Mouse (Mus musculus) midbrain, embryonic 12.5 days (tissue): Measurements from ENCODE around the gene Hoxb6. TPM values are rescaled to one million over a fixed set of nuclear protein-coding genes. Genes with fewer than 3 reads are reported as not detected.

ENCODE experiments used
- ATAC-seq: fragments of 200-750 bp; cut with Nextera tagmentation; 2 replicates; pipeline ENCODE4 v1.8.0; 2017; ENCODE audit warnings: low read depth, moderate TSS enrichment, moderate library complexity; ENCODE audit not compliant: low FRiP score
- H3K27ac ChIP-seq: fragments of 300-500 bp; sonication (generic); replicated peaks from 2 replicates; pipeline ENCODE4 v1.5.1; 2016; ENCODE audit warnings: mild to moderate bottlenecking
- H3K27me3 ChIP-seq: fragments of 300-500 bp; sonication (generic); 2 replicates; pipeline ENCODE4 v1.6.1; 2016; ENCODE audit warnings: mild to moderate bottlenecking
- H3K36me3 ChIP-seq: fragments of 300-500 bp; sonication (generic); 2 replicates; pipeline ENCODE4 v1.6.1; 2016
- H3K4me1 ChIP-seq: fragments of 300-500 bp; sonication (generic); 2 replicates; pipeline ENCODE4 v1.6.1; 2016
- H3K4me2 ChIP-seq: fragments of 300-500 bp; sonication (generic); replicated peaks from 2 replicates; pipeline ENCODE4 v1.6.1; 2016; ENCODE audit warnings: mild to moderate bottlenecking, moderate library complexity
- H3K4me3 ChIP-seq: fragments of 300-500 bp; sonication (generic); 2 replicates; pipeline ENCODE4 v1.5.1; 2016; ENCODE audit warnings: mild to moderate bottlenecking
- H3K9ac ChIP-seq: fragments of 300-500 bp; sonication (generic); replicated peaks from 2 replicates; pipeline ENCODE4 v1.6.1; 2016; ENCODE audit warnings: mild to moderate bottlenecking, moderate library complexity
- H3K9me3 ChIP-seq: fragments of 300-500 bp; sonication (generic); 2 replicates; pipeline ENCODE4 v1.6.1; 2016; ENCODE audit warnings: mild to moderate bottlenecking
- WGBS: fragments of 180-500 bp; shearing (Covaris S2); methylation state at CpG from one replicate; pipeline ENCODE4 v1.1.7; 2016; 5-methylcytosine and 5-hydroxymethylcytosine counted together
- polyA plus RNA-seq: library from polyadenylated mRNA; unstranded; fragments of >200 nt; fragmentation: Nextera tagmentation; extraction: Ambion mirVana; gene quantifications from 2 replicates; pipeline ENCODE4 v1.2.1, GENCODE M21; 2016

Hoxb6 gene
- polyA plus RNA-seq, 1 experiment from 2014 or later = not detected

DNA sequence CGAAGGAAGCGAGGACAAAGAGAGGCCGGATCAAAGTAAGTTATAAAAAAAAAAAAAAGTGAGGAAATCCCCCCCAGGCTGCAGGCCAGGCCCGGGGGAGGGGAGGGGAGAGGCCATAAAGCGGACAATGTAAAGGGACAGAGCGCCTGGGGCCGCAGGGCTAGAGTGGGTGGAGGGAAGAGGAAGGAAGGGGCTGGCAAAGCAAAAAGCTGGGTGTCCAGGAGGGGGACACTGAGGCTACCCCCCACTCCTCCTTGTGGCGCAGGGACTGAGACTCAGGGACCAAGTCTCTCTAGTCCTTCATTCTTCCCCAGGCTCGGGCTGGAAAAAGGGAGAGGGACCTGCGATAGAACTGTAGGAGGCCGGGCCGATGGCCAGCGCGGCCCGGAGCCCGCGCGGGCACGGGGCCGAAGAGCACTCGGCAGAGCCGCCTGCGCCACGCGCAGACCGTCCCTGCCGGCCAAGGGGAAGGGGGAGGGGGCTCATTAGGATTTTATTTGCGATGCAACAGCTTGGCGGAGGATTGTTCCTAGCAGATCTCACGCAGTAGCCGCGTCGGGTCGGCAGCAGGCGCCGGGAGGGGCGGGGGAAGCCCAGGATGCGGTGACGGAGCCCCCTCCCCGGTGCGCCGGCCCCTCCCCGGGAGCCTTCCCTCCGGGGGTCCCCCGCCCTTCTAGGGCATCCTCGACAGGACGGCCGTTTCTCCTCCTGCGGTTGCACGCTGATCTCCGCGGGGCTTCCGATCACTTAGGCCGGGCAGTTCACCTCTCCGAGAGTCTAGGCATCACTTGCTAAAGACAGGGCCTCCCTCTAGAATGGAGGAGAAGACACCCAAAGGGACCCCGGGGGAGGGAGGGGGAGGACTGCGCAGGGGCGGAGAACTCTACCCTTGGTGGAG, 20.0 kb upstream of the Hoxb6 start:
- WGBS = under 1% methylated on average over 51 of the region's 58 CpGs
- H3K9ac ChIP-seq = no peak overlapping the region

DNA sequence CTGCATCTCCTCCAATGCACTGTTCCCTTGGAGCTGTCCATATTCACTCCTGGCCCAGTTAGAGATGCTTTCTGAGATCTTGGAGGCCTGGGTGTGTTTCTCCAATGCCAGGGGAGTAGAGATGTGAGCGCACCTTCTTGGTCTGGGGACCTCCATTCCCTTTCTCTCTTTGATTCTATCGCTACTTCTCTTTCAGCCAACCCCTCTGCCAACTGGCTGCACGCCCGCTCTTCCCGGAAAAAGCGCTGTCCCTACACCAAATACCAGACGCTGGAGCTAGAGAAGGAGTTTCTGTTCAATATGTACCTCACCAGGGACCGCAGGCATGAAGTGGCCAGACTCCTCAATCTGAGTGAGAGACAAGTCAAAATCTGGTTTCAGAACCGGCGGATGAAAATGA, 17.8 kb upstream of the Hoxb6 start:
- no peak overlapping the region for H3K4me2 ChIP-seq
- H3K36me3 ChIP-seq = no peaks in the 10 kb centered on the region
- no peak overlapping the region for H3K9ac ChIP-seq
- H3K4me3 ChIP-seq = no peak overlapping the region
- peaks cover 99% of the 10 kb centered on the region for H3K27me3 ChIP-seq
- H3K9me3 ChIP-seq = no peaks in the 10 kb centered on the region
- H3K27ac ChIP-seq = no peak overlapping the region
- WGBS = 4% methylated on average over 10 of the region's 10 CpGs
- 0 out of 2 replicates have a peak, but pooled peaks cover 7% of the 10 kb centered on the region for H3K4me1 ChIP-seq
- ATAC-seq = no peak

More for the DNA sequence above, 20.0 kb upstream of the Hoxb6 start:
- Histone ChIP-seq H3K4me3 (no peak overlapping the region), H3K27me3 (peaks cover 96% of the 10 kb centered on the region), H3K36me3 (no peaks in the 10 kb centered on the region), H3K27ac (no peak overlapping the region), H3K9me3 (no peaks in the 10 kb centered on the region), H3K4me2 (no peak overlapping the region), H3K4me1 (0 out of 2 replicates have a peak, but pooled peaks cover 7% of the 10 kb centered on the region)
- ATAC-seq = no peak

DNA sequence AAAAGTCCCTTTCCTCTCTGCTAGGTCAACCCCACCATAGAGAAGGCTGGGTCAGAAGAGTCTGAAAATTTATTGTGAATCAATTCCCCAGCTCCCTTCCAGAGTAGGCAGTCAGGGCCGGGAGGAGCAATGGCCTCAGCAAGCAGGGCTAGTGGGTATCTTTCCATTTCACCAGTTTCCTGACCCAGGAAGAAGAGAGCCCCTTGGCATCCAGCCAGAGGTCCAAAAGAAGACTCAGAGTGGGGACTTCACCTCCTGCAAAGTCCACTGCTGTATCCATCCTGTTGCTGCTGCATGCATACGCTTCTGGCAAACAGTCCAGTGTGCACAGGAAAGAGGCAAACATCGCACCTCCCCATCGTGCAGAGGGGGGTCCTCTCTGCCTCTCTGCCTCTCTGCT, 16.4 kb upstream of the Hoxb6 start:
- H3K4me2 ChIP-seq = no peak overlapping the region
- 11% methylated on average over 4 of the region's 4 CpGs for WGBS
- H3K9me3 ChIP-seq = no peaks in the 10 kb centered on the region
- no peak overlapping the region for H3K27ac ChIP-seq
- H3K36me3 ChIP-seq = no peaks in the 10 kb centered on the region
- no peak overlapping the region for H3K4me3 ChIP-seq
- H3K9ac ChIP-seq = no peak overlapping the region
- peaks cover 98% of the 10 kb centered on the region for H3K27me3 ChIP-seq
- no peak for ATAC-seq
- H3K4me1 ChIP-seq = 0 out of 2 replicates have a peak, but pooled peaks cover 7% of the 10 kb centered on the region

DNA sequence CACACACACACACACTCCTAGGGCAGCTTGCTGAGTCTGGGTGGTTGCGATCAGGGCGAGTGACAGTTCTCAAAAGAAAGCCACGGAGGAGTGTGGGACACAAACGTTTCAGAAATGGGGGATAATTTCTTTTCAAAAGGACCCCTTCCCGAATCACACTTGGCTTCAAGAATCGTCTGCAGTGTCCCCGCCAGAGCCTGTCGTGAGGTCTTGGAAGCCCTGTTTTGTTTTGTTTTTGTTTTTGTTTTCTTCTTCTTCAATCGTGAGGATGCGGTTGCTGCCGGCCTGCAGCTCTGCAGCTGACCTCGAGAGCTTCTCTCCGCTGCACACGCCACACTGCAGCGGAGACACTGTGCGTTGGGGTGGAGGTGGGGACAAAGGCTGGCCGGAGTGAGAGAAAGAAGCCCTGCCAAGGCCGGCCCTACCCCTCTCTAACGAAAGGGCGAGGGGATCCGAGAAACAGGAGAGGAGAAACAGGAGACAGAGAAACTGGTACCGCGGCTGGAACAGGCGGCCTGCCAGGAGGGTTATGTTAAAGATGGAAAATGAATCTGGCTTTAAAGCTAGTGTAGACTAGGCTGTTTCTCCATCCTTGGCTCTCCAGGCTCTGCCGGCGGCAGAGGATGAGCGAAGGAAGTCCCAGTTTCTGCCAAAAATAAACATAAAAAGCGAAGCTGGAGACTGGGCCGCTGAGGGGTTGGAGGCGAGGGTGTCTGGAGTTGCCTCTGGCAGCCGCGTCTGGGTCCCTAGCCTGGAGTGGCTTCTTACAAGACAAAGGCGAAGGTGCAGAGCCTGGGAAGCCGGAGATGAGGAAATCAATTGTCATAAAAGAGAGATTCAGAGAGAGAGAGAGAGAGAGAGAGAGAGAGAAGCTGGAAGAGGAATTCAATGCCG, 14.9 kb upstream of the Hoxb6 start:
- no peak overlapping the region for H3K4me2 ChIP-seq
- H3K9ac ChIP-seq = no peak overlapping the region
- peaks cover 97% of the 10 kb centered on the region for H3K27me3 ChIP-seq
- 0 out of 2 replicates have a peak, but pooled peaks cover 2% of the 10 kb centered on the region for H3K4me1 ChIP-seq
- no peak for ATAC-seq
- no peak overlapping the region for H3K27ac ChIP-seq
- H3K4me3 ChIP-seq = no peak overlapping the region
- H3K9me3 ChIP-seq = no peaks in the 10 kb centered on the region
- H3K36me3 ChIP-seq = no peaks in the 10 kb centered on the region
- WGBS = 2% methylated on average over 35 of the region's 35 CpGs

DNA sequence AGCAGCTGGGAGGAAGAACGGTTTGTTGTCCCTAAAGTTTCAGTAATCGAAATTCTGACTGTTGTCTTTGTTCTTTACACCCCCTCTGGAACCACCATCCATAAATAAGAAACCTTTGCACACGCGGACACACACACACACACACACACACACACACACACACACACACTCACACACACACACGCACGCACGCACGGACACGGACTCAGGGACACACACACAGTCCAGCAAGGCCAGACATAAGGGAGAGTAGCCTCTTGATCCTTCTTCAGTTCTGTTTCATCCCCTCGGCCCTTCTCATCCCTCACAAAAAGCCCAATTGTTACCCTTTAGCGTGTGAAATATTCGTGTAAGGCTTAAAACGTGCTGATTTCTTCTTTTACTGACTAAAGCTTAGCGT, 14.0 kb upstream of the Hoxb6 start:
- Histone ChIP-seq H3K9me3 (no peaks in the 10 kb centered on the region), H3K4me3 (no peak overlapping the region), H3K27me3 (peaks cover 97% of the 10 kb centered on the region), H3K36me3 (no peaks in the 10 kb centered on the region), H3K27ac (no peak overlapping the region), H3K9ac (no peak overlapping the region), H3K4me2 (no peak overlapping the region), H3K4me1 (no peaks in the 10 kb centered on the region)
- 13% methylated on average over 14 of the region's 14 CpGs for WGBS
- no peak for ATAC-seq

DNA sequence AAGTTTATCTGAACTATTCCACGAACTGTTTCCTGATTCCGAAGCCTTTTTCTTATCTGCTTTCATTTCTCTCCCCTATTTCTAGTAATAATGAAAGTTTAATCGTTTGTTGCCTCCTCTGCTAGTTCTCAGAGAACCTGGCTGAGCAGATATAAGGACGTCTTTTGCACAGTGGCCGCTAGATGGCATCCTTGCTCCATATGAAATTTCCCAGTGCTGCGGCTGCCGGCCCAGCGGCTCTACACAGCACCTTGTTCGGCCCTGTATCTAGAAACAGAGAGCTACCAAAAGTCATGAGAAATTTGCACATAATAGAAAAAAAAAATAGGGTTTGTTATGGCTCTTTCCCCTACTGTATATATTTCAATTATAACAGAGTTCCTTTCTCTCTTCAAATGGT, 13.5 kb upstream of the Hoxb6 start:
- under 1% methylated on average over 9 of the region's 9 CpGs for WGBS

DNA sequence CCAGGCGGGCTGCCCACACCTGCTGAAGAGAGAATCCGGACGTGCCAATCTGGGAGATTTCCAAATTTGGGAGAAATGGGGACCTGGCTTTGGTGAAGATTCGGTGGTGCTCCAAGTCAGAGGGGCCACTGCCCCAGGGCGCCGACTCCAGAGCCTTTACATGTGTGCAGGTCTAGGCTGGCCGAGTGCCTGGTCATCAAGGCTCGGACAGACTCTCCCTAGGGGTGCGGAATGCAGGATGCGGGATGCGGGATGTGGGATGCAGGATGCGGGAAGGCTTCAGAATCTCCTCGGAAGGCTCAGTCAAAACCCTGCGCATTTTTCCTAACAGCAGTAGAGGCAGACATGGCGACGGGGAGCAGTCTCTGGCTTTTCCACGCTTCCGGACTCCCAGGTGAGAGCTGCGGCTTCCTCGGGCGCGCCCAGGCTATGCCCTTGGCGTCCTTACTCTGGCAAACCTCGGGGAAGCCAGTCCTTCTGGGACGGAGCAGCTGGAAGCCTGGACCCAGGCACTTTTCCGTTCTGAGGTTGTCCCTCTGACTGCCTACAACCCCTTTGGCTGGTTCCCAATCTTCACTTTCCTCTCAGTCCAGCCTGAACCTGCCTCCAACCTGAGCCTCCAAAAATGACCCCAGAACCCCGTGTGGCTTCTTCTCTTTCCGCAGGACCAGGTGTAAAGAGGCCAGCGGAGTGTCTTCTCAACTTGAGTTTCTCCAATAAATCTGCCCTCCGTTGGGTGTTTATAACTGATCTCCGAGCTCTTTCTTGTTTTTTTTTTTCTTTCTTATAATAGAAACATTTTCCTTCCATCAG, 12.6 kb upstream of the Hoxb6 start:
- no peak overlapping the region for H3K9ac ChIP-seq
- 1% methylated on average over 31 of the region's 31 CpGs for WGBS
- ATAC-seq = no peak
- H3K27me3 ChIP-seq = peaks cover 97% of the 10 kb centered on the region
- H3K36me3 ChIP-seq = no peaks in the 10 kb centered on the region
- no peak overlapping the region for H3K27ac ChIP-seq
- H3K4me2 ChIP-seq = no peak overlapping the region
- peaks cover 9% of the 10 kb centered on the region for H3K4me1 ChIP-seq
- no peaks in the 10 kb centered on the region for H3K9me3 ChIP-seq
- H3K4me3 ChIP-seq = no peak overlapping the region

More for the DNA sequence above, 13.5 kb upstream of the Hoxb6 start:
- Histone ChIP-seq H3K9ac (no peak overlapping the region), H3K27me3 (peaks cover 97% of the 10 kb centered on the region), H3K9me3 (no peaks in the 10 kb centered on the region), H3K36me3 (no peaks in the 10 kb centered on the region), H3K27ac (no peak overlapping the region), H3K4me1 (0 out of 2 replicates have a peak, but pooled peaks cover under 1% of the 10 kb centered on the region), H3K4me2 (no peak overlapping the region), H3K4me3 (no peak overlapping the region)
- no peak for ATAC-seq

DNA sequence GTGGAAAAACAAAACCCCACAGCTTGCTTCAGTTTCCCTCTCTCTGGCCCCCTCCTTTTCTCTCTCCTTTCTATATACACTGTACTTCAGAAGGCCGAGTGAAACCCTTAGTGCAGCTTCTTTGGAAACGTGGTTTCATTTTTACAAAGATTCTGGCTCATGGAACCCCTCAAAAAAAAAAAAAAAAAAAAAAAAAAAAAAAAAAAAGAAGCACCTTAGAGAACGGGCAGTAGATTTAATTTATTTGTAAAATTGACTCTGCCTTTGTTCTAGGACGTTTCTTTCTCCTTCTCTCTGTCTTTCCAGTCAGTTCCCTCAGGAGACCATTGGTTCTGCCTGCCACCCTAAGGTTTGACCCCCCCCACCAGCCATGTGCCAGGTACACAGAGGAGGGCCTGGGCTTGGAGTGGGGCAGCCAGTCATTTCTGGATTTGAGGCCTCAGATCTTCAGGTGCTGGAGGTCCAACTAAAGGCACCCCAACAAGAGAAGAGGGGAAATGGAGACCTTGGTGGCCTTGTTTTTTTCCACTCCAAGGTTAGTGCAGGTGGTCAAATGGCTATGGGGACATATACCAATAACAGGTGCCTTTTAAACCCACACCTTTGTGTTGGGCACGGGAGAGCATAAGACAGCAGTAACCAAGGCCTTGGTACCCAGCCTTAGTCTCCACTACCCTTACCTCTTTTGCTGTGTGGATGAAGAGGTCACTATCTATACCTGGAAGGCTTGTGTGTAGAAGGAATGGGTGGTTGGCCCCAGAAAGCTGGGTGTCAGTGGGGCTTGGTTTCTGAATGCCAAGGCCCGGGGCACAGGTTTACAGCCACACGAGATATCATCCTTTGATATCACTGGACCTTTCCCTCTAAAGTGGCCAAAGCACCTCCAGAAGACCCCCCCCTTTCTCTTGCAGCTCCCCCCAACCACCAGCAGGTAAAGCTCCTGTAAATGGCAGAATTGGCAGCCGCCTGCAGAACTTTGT, 11.6 kb upstream of the Hoxb6 start:
- no peak overlapping the region for H3K27ac ChIP-seq
- WGBS = 7% methylated on average over 8 of the region's 8 CpGs
- ATAC-seq = no peak
- no peak overlapping the region for H3K9ac ChIP-seq
- no peak overlapping the region for H3K4me3 ChIP-seq
- H3K9me3 ChIP-seq = no peaks in the 10 kb centered on the region
- peaks cover 97% of the 10 kb centered on the region for H3K27me3 ChIP-seq
- peaks cover 11% of the 10 kb centered on the region for H3K4me1 ChIP-seq
- H3K36me3 ChIP-seq = no peaks in the 10 kb centered on the region
- no peak overlapping the region for H3K4me2 ChIP-seq

DNA sequence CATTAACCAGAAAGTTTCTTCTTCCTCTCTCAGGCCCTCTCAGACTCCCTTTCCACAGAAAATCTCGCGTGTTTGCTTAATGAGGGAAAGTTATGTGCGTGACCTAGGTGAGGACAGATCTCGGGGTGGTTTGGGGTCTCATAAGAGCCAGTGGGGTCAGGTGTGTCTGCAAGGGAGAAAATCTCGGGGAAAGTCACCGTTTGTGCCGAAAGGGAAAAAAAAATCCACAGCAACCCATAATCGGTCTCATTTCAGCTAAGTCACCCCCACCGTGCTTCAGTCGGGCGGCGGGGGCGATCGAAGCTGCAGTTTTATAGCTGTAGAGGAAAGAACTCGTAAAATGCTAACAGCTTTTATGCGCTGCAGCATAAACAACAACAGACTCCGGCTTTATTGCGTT, 10.9 kb upstream of the Hoxb6 start:
- Histone ChIP-seq H3K4me3 (no peak overlapping the region), H3K27ac (no peak overlapping the region), H3K9ac (no peak overlapping the region), H3K27me3 (peaks cover 97% of the 10 kb centered on the region), H3K9me3 (no peaks in the 10 kb centered on the region), H3K36me3 (no peaks in the 10 kb centered on the region), H3K4me2 (no peak overlapping the region), H3K4me1 (peaks cover 11% of the 10 kb centered on the region)
- 7% methylated on average over 18 of the region's 18 CpGs for WGBS
- ATAC-seq = no peak

DNA sequence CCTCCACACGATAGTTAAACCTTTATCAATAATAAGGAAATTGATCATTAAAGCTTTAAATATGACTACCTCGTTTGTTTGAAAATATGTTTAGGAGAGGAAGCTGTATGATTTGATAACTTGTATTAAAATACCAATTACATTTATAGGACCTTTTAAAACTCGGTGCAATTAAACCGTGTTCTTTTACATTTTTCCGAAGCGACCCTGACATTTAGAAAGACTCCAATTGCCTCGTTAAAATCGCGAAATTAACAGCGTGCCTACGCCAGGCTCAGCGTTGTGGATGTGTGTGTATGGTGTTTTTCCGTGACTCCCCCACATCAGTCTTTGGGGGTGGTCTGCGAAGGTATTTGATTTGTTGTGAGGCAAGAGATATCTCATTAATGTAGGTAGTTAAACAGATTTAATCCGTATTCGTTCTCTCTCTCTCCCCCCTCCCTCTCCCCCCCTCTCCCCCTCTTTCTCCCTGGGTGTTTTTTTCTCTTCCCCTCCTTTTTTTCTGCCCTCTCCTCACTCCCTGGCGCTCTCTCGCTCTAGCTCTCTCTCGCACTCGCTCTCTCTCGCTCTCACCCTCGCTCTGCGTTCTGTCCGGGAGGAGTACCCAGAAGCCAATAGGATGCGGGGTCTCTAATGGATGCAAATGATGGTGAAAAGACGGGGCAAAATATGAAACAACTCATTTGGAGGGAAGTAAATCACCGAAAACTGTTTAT, 10.3 kb upstream of the Hoxb6 start, which contains the start of gene Hoxb8:
Gene Hoxb8, plus strand, starts transcription at position 51 of the 716 bp plus-strand sequence.
- Histone ChIP-seq H3K9ac (no peak within 1 kb of the TSS), H3K36me3 (no peaks in the 10 kb centered on the region), H3K4me2 (no peak within 1 kb of the TSS), H3K27me3 (peaks cover 97% of the 10 kb centered on the region), H3K4me3 (no peak within 1 kb of the TSS), H3K4me1 (peaks cover 15% of the 10 kb centered on the region), H3K9me3 (no peaks in the 10 kb centered on the region), H3K27ac (no peak within 1 kb of the TSS)
- WGBS = 2% methylated on average over 27 of the region's 27 CpGs
- no peak for ATAC-seq
